Mouse (Mus musculus) hindbrain, postnatal 0 days (tissue): Measurements from ENCODE around the gene Meis1. TPM values are rescaled to one million over a fixed set of nuclear protein-coding genes. Genes with fewer than 3 reads are reported as not detected.

Experiments used
- ATAC-seq: fragments of 200-750 bp; cut with Nextera tagmentation; 2 replicates; pipeline ENCODE4 v1.8.0; 2017; ENCODE audit warnings: mild to moderate bottlenecking, moderate TSS enrichment, moderate library complexity
- DNase-seq: peaks from one replicate; pipeline ENCODE4 v3.0.0-alpha.2; 2015; ENCODE audit warnings: low spot score
- H3K27ac ChIP-seq: fragments of 300-500 bp; sonication (generic); 2 replicates; pipeline ENCODE4 v1.5.1; 2014; ENCODE audit warnings: mild to moderate bottlenecking
- H3K27me3 ChIP-seq: fragments of 300-500 bp; sonication (generic); 2 replicates; pipeline ENCODE4 v1.6.1; 2014; ENCODE audit warnings: low read length, mixed read lengths; ENCODE audit not compliant: insufficient read depth
- H3K36me3 ChIP-seq: fragments of 300-500 bp; sonication (generic); 2 replicates; pipeline ENCODE4 v1.6.1; 2014; ENCODE audit warnings: low read length, mixed read lengths; ENCODE audit not compliant: insufficient read depth
- H3K4me1 ChIP-seq: fragments of 300-500 bp; sonication (generic); 2 replicates; pipeline ENCODE4 v1.6.1; 2014; ENCODE audit warnings: antibody characterized with exemption, low read length, mixed read lengths; ENCODE audit not compliant: insufficient read depth
- H3K4me2 ChIP-seq: fragments of 300-500 bp; sonication (generic); 2 replicates; pipeline ENCODE4 v1.6.1; 2014; ENCODE audit warnings: low read depth, mild to moderate bottlenecking, low read length, moderate library complexity, mixed read lengths
- H3K4me3 ChIP-seq: fragments of 300-500 bp; sonication (generic); 2 replicates; pipeline ENCODE4 v1.5.1; 2014; ENCODE audit warnings: low read length
- H3K9ac ChIP-seq: fragments of 300-500 bp; sonication (generic); replicated peaks from 2 replicates; pipeline ENCODE4 v1.6.1; 2014; ENCODE audit warnings: mild to moderate bottlenecking, low read length, moderate library complexity, mixed read lengths
- H3K9me3 ChIP-seq: fragments of 300-500 bp; sonication (generic); 2 replicates; pipeline ENCODE4 v1.6.1; 2016; ENCODE audit warnings: low read length, mixed read lengths
- CTCF ChIP-seq: IDR thresholded peaks from 2 replicates; pipeline ENCODE4 v1.5.1; 2016; ENCODE audit warnings: antibody characterized with exemption, control low read depth, low read depth
- WGBS: fragments of 180-500 bp; shearing (Covaris S2); extraction: QIAGEN DNeasy Blood & Tissue Kit; methylation state at CpG from one replicate; pipeline ENCODE4 v1.1.7; 2014; 5-methylcytosine and 5-hydroxymethylcytosine counted together
- polyA plus RNA-seq: library from polyadenylated mRNA; unstranded; fragments of >200 nt; fragmentation: Nextera tagmentation; extraction: Ambion mirVana; gene quantifications from 2 replicates; pipeline ENCODE4 v1.2.1, GENCODE M21; 2015
- total RNA-seq: library from RNA; depleted of rRNA; stranded (reverse); fragments of >200 nt; gene quantifications from 2 replicates; pipeline ENCODE4 v1.2.3, GENCODE M21; 2014; rRNA removed

Meis1 gene
- total RNA-seq (89.3 and 99.4 TPM in 2 replicates), polyA plus RNA-seq (112 and 114 TPM in 2 replicates)

- ATAC-seq: peak; percentile 92
- 2% methylated on average over 29 of the region's 29 CpGs for WGBS
- Histone ChIP-seq H3K9ac (peak within 1 kb of the TSS; percentile 97), H3K27ac (peak within 1 kb of the TSS; percentile 99), H3K27me3 (no peaks in the 10 kb centered on the region), H3K9me3 (no peaks in the 10 kb centered on the region), H3K4me3 (peak within 1 kb of the TSS; percentile 72), H3K4me1 (no peaks in the 10 kb centered on the region; the same call in 1 of the 2 replicates), H3K4me2 (peak within 1 kb of the TSS; percentile 78), H3K36me3 (no peaks in the 10 kb centered on the region)
- TF ChIP-seq CTCF: no peak
- peak; percentile 95 for DNase-seq
Observed at GRCm38 (mm10) chr11:19018489-19019203, at the start of gene Meis1. TSS of gene Meis1 (minus strand) at chr11:19018985.

DNA sequence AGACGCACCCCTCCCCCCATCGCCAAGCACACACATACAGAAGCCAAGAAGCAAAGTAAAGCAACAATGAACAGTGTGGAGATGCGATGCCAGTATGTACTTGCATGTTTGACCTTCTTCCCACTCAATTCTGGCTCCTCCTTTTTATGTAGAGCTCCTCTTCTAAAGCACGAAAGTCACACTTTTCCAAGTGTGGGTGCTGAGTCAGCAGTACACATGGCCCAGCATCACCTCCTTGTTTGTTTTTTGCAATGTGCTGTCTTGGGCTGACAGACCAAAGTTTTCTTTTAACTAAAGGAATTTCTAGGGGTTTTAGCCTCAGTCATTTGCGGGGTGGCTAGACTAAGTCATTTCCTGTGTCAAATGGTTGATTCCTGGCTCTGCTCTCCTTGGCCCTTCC is 48.5 kb upstream of the Meis1 start:
- DNase-seq (no peak), ATAC-seq (no peak)
- H3K4me2 ChIP-seq: no peak overlapping the region
- H3K27me3 ChIP-seq: no peaks in the 10 kb centered on the region
- WGBS: 86% methylated on average over 5 of the region's 5 CpGs
- no peak for TF ChIP-seq CTCF
- no peak overlapping the region for H3K27ac ChIP-seq
- no peaks in the 10 kb centered on the region for H3K36me3 ChIP-seq
- no peak overlapping the region for H3K9ac ChIP-seq
- no peaks in the 10 kb centered on the region for H3K9me3 ChIP-seq
- no peak overlapping the region for H3K4me3 ChIP-seq
- H3K4me1 ChIP-seq: no peaks in the 10 kb centered on the region

DNA sequence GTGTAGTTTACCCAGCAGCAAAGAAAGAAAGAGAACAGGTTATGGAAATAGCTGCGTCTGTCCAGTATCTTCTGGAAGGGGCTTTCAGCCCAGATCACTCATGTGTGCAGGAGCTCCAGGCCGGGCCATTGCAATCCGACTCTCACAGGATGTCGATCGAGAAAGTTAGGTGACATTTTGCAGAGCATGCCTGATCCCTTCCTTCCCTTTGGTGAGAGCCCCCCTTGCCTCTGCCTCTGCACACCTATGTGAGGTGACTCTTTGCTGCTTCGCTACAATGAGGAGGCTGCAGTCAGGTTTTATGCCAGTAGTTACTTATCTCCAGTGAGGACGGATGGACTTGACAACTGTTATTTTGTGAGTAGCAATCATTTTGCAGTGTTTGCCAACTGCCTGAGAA is 30.5 kb upstream of the Meis1 start:
- Histone ChIP-seq H3K9ac (no peak overlapping the region), H3K4me2 (no peak overlapping the region), H3K4me1 (no peaks in the 10 kb centered on the region), H3K36me3 (no peaks in the 10 kb centered on the region), H3K4me3 (no peak overlapping the region), H3K9me3 (no peaks in the 10 kb centered on the region), H3K27ac (no peak overlapping the region), H3K27me3 (no peaks in the 10 kb centered on the region)
- DNase-seq (no peak), ATAC-seq (no peak)
- WGBS: 74% methylated on average over 7 of the region's 7 CpGs
- no peak for TF ChIP-seq CTCF

DNA sequence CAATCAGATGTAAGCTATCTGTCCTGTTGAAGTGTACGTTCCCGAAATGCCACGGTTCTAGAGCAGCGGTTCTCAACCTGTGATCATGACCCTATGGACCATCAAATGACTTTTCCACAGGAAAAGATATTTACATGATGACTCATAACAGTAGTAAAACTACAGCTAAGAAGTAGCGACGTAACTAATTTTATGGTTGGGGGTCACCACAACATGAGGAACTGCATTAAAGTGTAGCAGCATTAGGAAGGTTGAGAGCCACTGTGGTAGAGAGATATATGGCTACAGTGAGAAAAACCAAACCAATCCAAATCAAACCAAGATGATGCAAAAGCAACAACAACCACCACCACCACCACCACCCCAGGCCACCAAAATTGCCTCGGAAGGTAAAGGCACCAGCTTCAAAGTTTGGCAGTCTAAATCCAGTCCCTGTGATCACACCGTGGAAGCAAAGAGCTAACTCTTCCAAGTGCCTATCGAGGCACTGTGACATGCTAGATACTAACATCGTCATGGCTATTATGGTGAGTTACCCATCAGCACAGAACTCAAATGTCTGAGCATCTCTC is 17.9 kb upstream of the Meis1 start:
- H3K36me3 ChIP-seq: no peaks in the 10 kb centered on the region
- DNase-seq (no peak), ATAC-seq (no peak)
- TF ChIP-seq CTCF: no peak
- no peak overlapping the region for H3K9ac ChIP-seq
- no peak overlapping the region for H3K27ac ChIP-seq
- H3K9me3 ChIP-seq: no peaks in the 10 kb centered on the region
- no peak overlapping the region for H3K4me3 ChIP-seq
- H3K4me2 ChIP-seq: no peak overlapping the region
- H3K4me1 ChIP-seq: no peaks in the 10 kb centered on the region
- 93% methylated on average over 10 of the region's 10 CpGs for WGBS
- H3K27me3 ChIP-seq: no peaks in the 10 kb centered on the region

DNA sequence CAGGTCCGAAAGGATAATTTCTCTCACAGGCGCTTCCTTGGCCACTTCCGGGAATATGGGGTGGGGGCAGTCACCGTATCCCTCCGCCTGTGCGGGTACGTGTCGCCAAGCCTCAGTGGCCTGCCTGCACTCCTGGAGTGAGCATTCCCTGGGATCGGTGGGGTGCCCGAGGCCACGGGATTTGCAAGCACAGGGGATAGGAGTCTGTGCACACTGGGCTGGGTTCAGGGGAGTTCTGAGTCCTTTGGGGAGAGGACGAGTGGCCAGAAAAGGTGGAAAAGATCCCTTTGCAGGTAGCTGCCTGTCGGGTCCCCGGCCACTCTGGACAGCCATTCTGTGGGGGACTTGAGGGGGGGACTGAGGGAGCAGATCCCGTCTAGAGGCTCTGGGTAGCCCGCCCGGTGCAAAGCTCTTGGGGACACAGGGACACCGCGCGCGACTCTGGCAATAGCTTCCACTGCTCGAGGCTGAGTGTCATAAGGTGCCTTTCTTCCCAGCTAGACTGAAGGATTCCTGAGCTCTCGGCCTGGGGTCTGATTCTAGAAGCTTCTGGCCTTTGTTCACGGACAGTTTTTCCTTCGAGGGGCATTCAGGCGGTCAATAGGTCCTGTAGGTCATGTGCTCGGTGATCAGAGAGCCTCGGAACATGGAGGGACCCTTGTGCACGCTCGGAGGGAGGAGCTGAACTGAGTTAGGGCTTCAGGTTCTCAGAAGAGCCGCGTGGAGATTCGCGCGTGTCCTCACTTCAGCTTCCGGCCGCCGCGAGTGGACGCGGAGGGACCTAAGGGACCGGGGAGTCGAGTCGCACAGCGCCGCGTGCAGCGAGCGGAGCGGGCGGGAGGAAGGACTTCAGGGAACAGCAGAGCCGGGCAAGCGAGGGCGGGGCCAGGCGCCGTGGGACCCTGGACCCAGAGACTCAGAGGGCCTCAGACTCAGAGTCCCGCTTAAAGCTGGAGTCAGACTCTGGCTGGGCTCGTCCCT is 8.1 kb upstream of the Meis1 start:
- WGBS: under 1% methylated on average over 58 of the region's 58 CpGs
- Histone ChIP-seq H3K27me3 (no peaks in the 10 kb centered on the region), H3K4me2 (peak overlapping the region; percentile 99), H3K4me1 (peaks cover 10% of the 10 kb centered on the region; the same call in 1 of the 2 replicates), H3K4me3 (peak overlapping the region; percentile 51), H3K36me3 (no peaks in the 10 kb centered on the region), H3K9me3 (no peaks in the 10 kb centered on the region), H3K9ac (peak overlapping the region; percentile 75), H3K27ac (peak overlapping the region; percentile 72)
- TF ChIP-seq CTCF: no peak
- DNase-seq (peak; percentile 82), ATAC-seq (peak; percentile 91)

- H3K9me3 ChIP-seq: no peaks in the 10 kb centered on the region
- H3K4me1 ChIP-seq: peaks cover 10% of the 10 kb centered on the region; the same call in 1 of the 2 replicates
- ATAC-seq (no peak), DNase-seq (no peak)
- H3K4me3 ChIP-seq: peak overlapping the region; percentile 51
- peak overlapping the region; percentile 75 for H3K9ac ChIP-seq
- peak overlapping the region; percentile 72 for H3K27ac ChIP-seq
- H3K4me2 ChIP-seq: peak overlapping the region; percentile 99
- no peaks in the 10 kb centered on the region for H3K27me3 ChIP-seq
- no peak for TF ChIP-seq CTCF
- WGBS: 5% methylated on average over 11 of the region's 11 CpGs
- no peaks in the 10 kb centered on the region for H3K36me3 ChIP-seq
Observed at GRCm38 (mm10) chr11:19025976-19026520, 7.3 kb upstream of the Meis1 start.
